Mouse (Mus musculus): ENCODE results near the gene Tecpr2.
A peak's percentile ranks its signal among the peaks of the same experiment; 100 is the strongest.

Gene Tecpr2

GRCm38 (mm10) chr12:111006339-111006738 lies 117.3 kb downstream of the Tecpr2 start:
- DNase-seq (ENCODE audit: low spot score): peak; percentile 71

DNA sequence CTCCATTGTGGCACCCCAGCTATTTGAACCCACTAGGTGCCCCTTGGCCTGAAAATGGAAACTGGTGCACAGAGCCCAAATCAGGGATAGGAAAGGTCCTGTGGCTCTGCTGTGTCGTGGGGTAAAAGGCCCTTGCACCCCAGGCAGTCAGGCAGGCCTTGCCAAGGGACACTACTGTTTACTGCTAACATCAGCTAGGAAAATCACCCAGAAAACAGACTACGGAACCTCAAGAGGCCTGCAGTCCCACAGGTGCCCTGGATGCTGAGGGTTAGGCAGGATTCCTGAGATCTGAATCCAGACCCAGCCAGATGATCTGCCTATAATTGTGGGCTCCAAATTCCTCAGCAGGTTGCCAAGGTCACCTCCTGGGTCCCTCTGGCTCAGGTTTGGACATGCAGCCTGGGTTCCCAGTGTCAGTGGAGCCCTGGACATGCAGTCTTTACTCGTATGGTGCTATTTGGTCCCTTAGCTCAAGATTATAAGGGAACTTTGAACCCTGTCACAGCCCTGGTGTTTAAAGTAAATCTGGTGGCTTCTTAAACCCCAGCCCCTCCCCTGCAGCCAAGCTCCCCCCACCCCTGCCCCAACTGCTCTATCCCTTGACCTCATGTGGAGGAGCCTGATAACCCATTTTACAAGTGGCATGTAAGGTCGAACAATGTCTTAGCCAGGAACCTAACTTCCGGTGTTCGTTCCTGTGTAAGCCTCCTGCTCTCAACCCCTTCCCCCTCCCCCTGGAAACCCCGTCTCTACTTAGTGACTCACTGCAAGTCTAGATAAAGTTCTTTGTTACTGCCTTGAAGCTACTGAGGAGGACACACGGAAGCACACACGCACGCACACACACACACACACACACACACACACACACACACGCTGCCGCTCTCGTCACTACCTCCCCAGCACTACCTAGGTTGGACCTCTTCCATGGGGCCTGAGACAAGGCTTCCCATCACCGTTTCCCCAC lies 118.4 kb downstream of the Tecpr2 start:
- DNase-seq (ENCODE audit: low spot score): peak; percentile 81

GRCm38 (mm10) chr12:111008500-111009490 lies 119.7 kb downstream of the Tecpr2 start:
- no peak for DNase-seq (ENCODE audit: low spot score)

GRCm38 (mm10) chr12:111009615-111010257 lies 120.7 kb downstream of the Tecpr2 start:
- DNase-seq (ENCODE audit: low spot score): no peak

DNA sequence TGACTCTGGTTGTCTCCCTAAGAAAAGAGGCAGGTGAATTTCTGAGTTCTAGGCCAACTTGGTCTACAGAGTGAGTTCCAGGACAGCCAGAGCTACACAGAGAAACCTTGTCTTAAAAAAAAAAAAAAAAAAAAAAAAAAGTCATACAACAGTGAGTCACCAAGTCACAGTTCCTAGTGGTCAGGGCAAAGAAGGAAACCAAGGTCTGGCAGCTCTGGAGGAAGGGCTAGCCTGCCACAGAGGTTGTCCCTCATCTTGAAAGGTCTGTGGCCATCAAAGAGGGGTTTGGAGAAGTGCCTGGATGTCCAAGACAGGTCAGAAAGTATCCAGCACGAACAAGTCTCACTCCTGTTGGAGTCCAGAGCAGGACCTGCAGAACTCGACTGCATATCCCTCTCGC lies 127.7 kb downstream of the Tecpr2 start:
- no peak for DNase-seq (ENCODE audit: low spot score)

GRCm38 (mm10) chr12:111018068-111018467 lies 129.0 kb downstream of the Tecpr2 start:
- no peak for DNase-seq (ENCODE audit: low spot score)

DNA sequence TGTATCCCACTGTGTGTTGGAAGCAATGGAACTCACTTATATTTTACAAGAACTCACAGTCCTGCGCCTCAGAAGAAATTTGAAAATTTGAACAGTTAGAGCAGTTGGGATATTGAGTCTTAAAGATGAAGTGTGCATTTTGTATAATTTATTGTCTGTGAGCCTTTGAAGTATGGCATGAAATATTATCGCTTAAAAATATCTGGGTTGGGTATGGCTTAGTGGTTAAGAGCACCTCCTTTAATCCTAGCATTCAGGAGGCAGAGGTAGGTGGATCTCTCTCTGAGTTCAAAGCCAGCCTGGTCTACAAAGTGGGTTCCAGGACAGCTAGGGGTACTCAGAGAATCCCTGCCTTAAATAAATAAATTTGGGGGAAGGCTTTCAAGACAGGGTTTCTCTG lies 130.0 kb downstream of the Tecpr2 start:
- no peak for DNase-seq (ENCODE audit: low spot score)

DNA sequence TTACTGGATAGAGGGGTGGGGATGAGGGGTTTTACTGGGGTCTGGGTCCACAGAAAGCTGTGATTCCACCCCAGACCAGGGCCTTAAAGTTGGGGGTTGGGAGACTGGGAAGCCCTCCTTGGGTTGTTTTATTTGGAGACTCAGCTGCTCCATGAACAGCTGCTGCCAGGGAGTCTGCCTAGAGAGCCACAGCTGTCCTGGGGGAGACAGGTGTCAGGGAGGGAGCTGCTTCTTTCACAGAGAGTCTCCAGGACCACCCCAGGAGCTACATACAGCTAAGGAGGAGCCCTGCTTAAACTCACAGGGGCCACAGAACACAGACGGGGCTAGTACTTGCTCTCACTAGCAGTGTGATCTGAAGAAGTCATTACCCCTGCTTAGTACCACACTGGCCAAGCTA lies 132.1 kb downstream of the Tecpr2 start:
- DNase-seq (ENCODE audit: low spot score): no peak

GRCm38 (mm10) chr12:111021577-111021976 lies 132.5 kb downstream of the Tecpr2 start:
- DNase-seq (ENCODE audit: low spot score): no peak
